12 mouse cellular contexts compared by ENCODE assay signal in the genomic region with DNA sequence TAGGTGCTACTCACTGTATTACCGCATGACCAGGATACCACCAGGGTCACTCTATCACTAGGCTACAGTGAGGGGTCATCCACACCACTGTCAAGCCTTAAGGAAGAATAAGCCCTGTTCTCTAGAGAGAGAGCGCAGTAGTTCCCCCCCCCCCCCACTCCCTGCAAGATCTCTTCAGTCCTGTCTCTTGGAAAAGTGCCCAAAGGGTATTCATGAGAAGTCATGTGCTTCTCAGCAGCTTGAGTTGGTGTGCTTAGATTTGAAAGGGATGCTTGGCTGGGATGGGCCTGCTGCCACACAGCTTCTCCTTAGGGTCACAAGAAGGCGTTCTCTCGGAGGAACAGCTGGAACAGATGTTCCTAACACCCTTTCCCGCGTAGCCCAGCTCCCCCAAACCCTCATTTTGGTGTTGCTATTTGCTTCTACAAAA.
DNase-seq lines count a peak whose midpoint lies in the region; ATAC-seq and TF ChIP-seq lines count a peak whose summit lies in the region.
"Had no signal": no experiment of that assay in that cellular context is flagged by ENCODE, and none has a peak within 500 bp of the region (broad histone marks: within the 10 kb centered on the region; RNA-seq: fewer than 3 reads in every experiment).

No protein-coding gene starts in this region.

- H3K27ac ChIP-seq in layer of hippocampus, adult 2 months = peak overlapping the region; percentile 86
- H3K27ac ChIP-seq in forebrain, embryonic 16.5 days (ENCODE audit: low read length) = peak overlapping the region; percentile 89
- H3K27ac ChIP-seq in lung, embryonic 16.5 days (ENCODE audit: low read length) = peak overlapping the region; percentile 26; the same call in 1 of the 2 replicates
- no peak overlapping the region for H3K27ac ChIP-seq in neural tube, embryonic 15.5 days (replicated peaks)

- H3K4me1 ChIP-seq in forebrain, embryonic 16.5 days (replicated peaks; ENCODE audit: control insufficient read depth, insufficient read depth, low read length) = peaks cover 40% of the 10 kb centered on the region
- H3K4me1 ChIP-seq in lung, embryonic 16.5 days (replicated peaks; ENCODE audit: control insufficient read depth, insufficient read depth, low read length) = peaks cover 32% of the 10 kb centered on the region
- peaks cover 30% of the 10 kb centered on the region for H3K4me1 ChIP-seq in neural tube, embryonic 15.5 days

- no peaks in the 10 kb centered on the region for H3K27me3 ChIP-seq in forebrain, embryonic 16.5 days (replicated peaks; ENCODE audit: control insufficient read depth, insufficient read depth, low read length)
- no peaks in the 10 kb centered on the region for H3K27me3 ChIP-seq in lung, embryonic 16.5 days (ENCODE audit: control insufficient read depth, insufficient read depth, low read depth, low read length)
- no peaks in the 10 kb centered on the region for H3K27me3 ChIP-seq in neural tube, embryonic 15.5 days (replicated peaks)

- no peak for DNase-seq in layer of hippocampus, adult 2 months (ENCODE audit: low spot score in 2 of 2)
- no peak for DNase-seq in layer of hippocampus, adult 9-10 months (ENCODE audit: low spot score)
- no peak for DNase-seq in cerebellum, adult 8-10 months
- no peak for DNase-seq in thymus, postnatal 0 days (ENCODE audit: low spot score)
- DNase-seq in heart, postnatal 25 days (ENCODE audit: low spot score) = no peak
- DNase-seq: kidney, postnatal 36 days; liver; thymus, adult 18-20 months had no signal

- H3K9ac ChIP-seq in forebrain, embryonic 16.5 days (replicated peaks; ENCODE audit: low read depth, low read length) = no peak overlapping the region
- H3K9ac ChIP-seq in lung, embryonic 16.5 days (ENCODE audit: low read length) = no peak overlapping the region
- H3K9ac ChIP-seq in neural tube, embryonic 15.5 days (replicated peaks) = no peak overlapping the region

- no peak overlapping the region for H3K4me3 ChIP-seq in layer of hippocampus, adult 2 months
- H3K4me3 ChIP-seq in forebrain, embryonic 16.5 days (replicated peaks; ENCODE audit: low read length) = no peak overlapping the region
- no peak overlapping the region for H3K4me3 ChIP-seq in lung, embryonic 16.5 days (ENCODE audit: low read length)
- H3K4me3 ChIP-seq in neural tube, embryonic 15.5 days (replicated peaks) = no peak overlapping the region

- intact Hi-C loops in heart, postnatal 25 days (cut with DNase I) = no loop called here

- TF ChIP-seq CTCF in layer of hippocampus, adult 2 months (conservative IDR thresholded peaks at IDR 0.05) = no peak

- H3K4me2 ChIP-seq in forebrain, embryonic 16.5 days (ENCODE audit: low read length) = no peak overlapping the region
- H3K4me2 ChIP-seq in lung, embryonic 16.5 days (ENCODE audit: low read depth, low read length) = no peak overlapping the region
- H3K4me2 ChIP-seq in neural tube, embryonic 15.5 days = no peak overlapping the region

- H3K36me3 ChIP-seq in forebrain, embryonic 16.5 days (ENCODE audit: control insufficient read depth, insufficient read depth) = no peaks in the 10 kb centered on the region
- no peaks in the 10 kb centered on the region for H3K36me3 ChIP-seq in lung, embryonic 16.5 days (ENCODE audit: control insufficient read depth, insufficient read depth, low read length)
- H3K36me3 ChIP-seq in neural tube, embryonic 15.5 days = no peaks in the 10 kb centered on the region

- 20% methylated on average over 6 of the region's 6 CpGs for WGBS in forebrain, embryonic 16.5 days
- WGBS in lung, embryonic 16.5 days = 33% methylated on average over 6 of the region's 6 CpGs
- 52% methylated on average over 6 of the region's 6 CpGs for WGBS in neural tube, embryonic 15.5 days

- peak; percentile 48 for ATAC-seq in forebrain, embryonic 16.5 days
- peak; percentile 79 for ATAC-seq in lung, embryonic 16.5 days (ENCODE audit: low read depth)
- ATAC-seq in neural tube, embryonic 15.5 days (ENCODE audit: low FRiP score) = peak; percentile 33; the same call in 1 of the 2 replicates
- ATAC-seq: CD4-positive, CD25-positive, alpha-beta regulatory T cell, adult 4 months had no signal

- no peaks in the 10 kb centered on the region for H3K9me3 ChIP-seq in forebrain, embryonic 16.5 days (ENCODE audit: control insufficient read depth, low read length)
- no peaks in the 10 kb centered on the region for H3K9me3 ChIP-seq in lung, embryonic 16.5 days (ENCODE audit: control insufficient read depth, low read length)
- no peaks in the 10 kb centered on the region for H3K9me3 ChIP-seq in neural tube, embryonic 15.5 days (replicated peaks)
